Mouse (Mus musculus) gastrocnemius, postnatal 25 days (tissue): ENCODE results near the gene Srr. TPM values are rescaled to one million over a fixed set of nuclear protein-coding genes. Genes with fewer than 3 reads are reported as not detected.

Experiments used
- DNase-seq: peaks from one replicate; pipeline ENCODE4 v3.0.0; 2022
- microRNA-seq, 2 experiments: library from miRNA; unstranded; fragments of <30 nt; microRNA quantifications; one replicate each; pipeline ENCODE4 v1.2.0; 2021; ENCODE audit warnings: borderline replicate concordance in 2 of 2
- total RNA-seq, 2 experiments: library from RNA; stranded (reverse); gene quantifications; 1 replicate in 1 of 2; 2 replicates in 1 of 2; pipeline ENCODE4 v1.2.3; 2021

Gene Srr
- total RNA-seq, 2 experiments from 2014 or later: 20.1 to 21.9 TPM

- no peak for DNase-seq
These were observed 62.3 kb downstream of the Srr start for GRCm38 (mm10) chr11:74863471-74863870.

DNA sequence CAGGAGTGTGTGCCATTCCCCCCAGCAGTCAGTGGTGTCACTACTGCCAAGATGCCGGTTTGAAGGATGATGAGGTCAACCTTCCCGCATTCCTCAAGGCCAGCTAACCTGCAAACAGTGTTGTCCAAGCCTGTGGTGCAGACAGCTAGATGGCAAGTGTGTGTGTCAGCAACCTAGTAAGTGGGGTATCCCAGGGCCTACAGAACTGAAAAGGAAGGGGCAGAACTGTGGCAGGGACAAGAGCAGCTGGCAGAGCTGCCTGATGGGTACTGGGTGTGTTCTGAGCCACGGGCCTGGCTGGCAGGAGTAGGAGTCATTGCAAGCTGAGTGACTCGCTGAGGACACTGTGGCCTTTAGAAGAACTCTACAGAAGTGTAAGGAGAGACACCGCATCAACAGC lies 63.6 kb downstream of the Srr start:
- DNase-seq: no peak

GRCm38 (mm10) chr11:74857756-74858155 lies 68.0 kb downstream of the Srr start:
- no peak for DNase-seq

Small RNA genes lying within 50 kb of the gene (microRNA-seq; reads per million reads assigned to microRNA genes)
- gene Mir6926: 0 reads per million in 2 experiments

Other genes with a start within 250 kb of the Srr start
- gene Pafah1b1, start 201.3 kb downstream of the Srr start, total RNA-seq: 100 to 1,000 TPM in 1 of 2 experiments, 10 to 100 TPM in 1; 96.4 to 101 TPM
- gene Mettl16, start 155.1 kb downstream of the Srr start, total RNA-seq: 10 to 100 TPM in 1 of 2 experiments, 1 to 10 TPM in 1; 8.4 to 10.9 TPM
- gene Mnt, start 95.0 kb downstream of the Srr start, total RNA-seq: 1 to 10 TPM; 5.3 to 5.6 TPM
- 1 to 10 TPM; 1.4 to 2.0 TPM for gene Sgsm2, start 28.9 kb downstream of the Srr start, total RNA-seq
- 10 to 100 TPM; 19.0 to 22.7 TPM for gene Tsr1, start 27.9 kb downstream of the Srr start, total RNA-seq
- gene Smg6, start 125 bp downstream of the Srr start, total RNA-seq: 10 to 100 TPM in 1 of 2 experiments, 1 to 10 TPM in 1; 9.4 to 10.1 TPM
- gene Hic1, start 243.6 kb upstream of the Srr start, total RNA-seq: 1 to 10 TPM; 5.7 to 5.9 TPM